Mouse (Mus musculus): ENCODE results near the gene Abl1.

DNA sequence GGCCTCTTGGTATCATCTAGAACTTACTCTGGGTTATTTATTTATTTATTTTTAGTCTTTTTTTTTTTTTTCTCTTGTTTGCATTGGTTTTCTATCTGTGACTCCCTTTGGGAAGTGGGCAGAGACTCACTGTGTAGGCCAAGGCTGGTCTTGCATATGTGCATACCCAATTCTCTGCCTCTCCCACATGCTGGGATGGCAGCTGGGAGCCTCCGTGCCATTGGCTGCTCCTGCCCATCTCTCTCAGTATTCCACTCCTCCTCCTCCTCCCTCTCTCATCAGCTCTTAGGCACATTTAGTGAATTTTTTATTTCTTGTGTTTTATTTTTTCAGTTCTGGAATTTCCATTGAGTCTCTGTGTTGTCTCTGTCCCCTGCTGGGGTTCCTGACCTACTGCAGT is 53.6 kb downstream of the Abl1 start:
- TF ChIP-seq EP300 (IDR thresholded peaks at IDR 0.05; ENCODE audit: low read depth) (no peak), CTCF (IDR thresholded peaks at IDR 0.05; ENCODE audit: low read depth) (no peak)
